Mouse (Mus musculus) forebrain, embryonic 11.5 days (tissue): Measurements from ENCODE around the gene Fggy. TPM values are rescaled to one million over a fixed set of nuclear protein-coding genes. Genes with fewer than 3 reads are reported as not detected.

Source experiments
- ATAC-seq: fragments of 200-750 bp; cut with Nextera tagmentation; replicated peaks from 2 replicates; pipeline ENCODE4 v1.8.0; 2017; ENCODE audit warnings: moderate TSS enrichment; ENCODE audit not compliant: low FRiP score
- DNase-seq: peaks from one replicate; pipeline ENCODE4 v3.0.0-alpha.2; 2017; ENCODE audit warnings: low spot score
- H3K27ac ChIP-seq: fragments of 300-500 bp; sonication (generic); 2 replicates; pipeline ENCODE4 v1.5.1; 2014; ENCODE audit warnings: low read depth, low read length
- H3K27me3 ChIP-seq: fragments of 300-500 bp; sonication (generic); 2 replicates; pipeline ENCODE4 v1.6.1; 2014; ENCODE audit warnings: mild to moderate bottlenecking, low read length, mixed read lengths; ENCODE audit not compliant: control insufficient read depth, insufficient read depth
- H3K36me3 ChIP-seq: fragments of 300-500 bp; sonication (generic); 2 replicates; pipeline ENCODE4 v1.6.1; 2014; ENCODE audit warnings: mild to moderate bottlenecking, low read length, moderate library complexity, mixed read lengths; ENCODE audit not compliant: control insufficient read depth, insufficient read depth
- H3K4me1 ChIP-seq: fragments of 300-500 bp; sonication (generic); replicated peaks from 2 replicates; pipeline ENCODE4 v1.6.1; 2014; ENCODE audit warnings: low read length, mixed read lengths; ENCODE audit not compliant: control insufficient read depth, insufficient read depth
- H3K4me2 ChIP-seq: fragments of 300-500 bp; sonication (generic); 2 replicates; pipeline ENCODE4 v1.6.1; 2014; ENCODE audit warnings: low read depth, mild to moderate bottlenecking, low read length, moderate library complexity, mixed read lengths; ENCODE audit not compliant: severe bottlenecking
- H3K4me3 ChIP-seq: fragments of 300-500 bp; sonication (generic); 2 replicates; pipeline ENCODE4 v1.5.1; 2014; ENCODE audit warnings: low read depth, low read length
- H3K9ac ChIP-seq: fragments of 300-500 bp; sonication (generic); 2 replicates; pipeline ENCODE4 v1.6.1; 2014; ENCODE audit warnings: low read length
- H3K9me3 ChIP-seq: fragments of 300-500 bp; sonication (generic); 2 replicates; pipeline ENCODE4 v1.6.1; 2016; ENCODE audit warnings: low read length, mixed read lengths; ENCODE audit not compliant: control insufficient read depth
- WGBS: fragments of 180-500 bp; shearing (Covaris S2); extraction: QIAGEN DNeasy Blood & Tissue Kit; methylation state at CpG from one replicate; pipeline ENCODE4 v1.1.7; 2014; 5-methylcytosine and 5-hydroxymethylcytosine counted together
- polyA plus RNA-seq: library from polyadenylated mRNA; unstranded; fragments of >200 nt; fragmentation: Nextera tagmentation; extraction: Ambion mirVana; gene quantifications from 2 replicates; pipeline ENCODE4 v1.2.1, GENCODE M21; 2014

Fggy gene
- polyA plus RNA-seq, 1 experiment from 2014 or later = 7.7 TPM

DNA sequence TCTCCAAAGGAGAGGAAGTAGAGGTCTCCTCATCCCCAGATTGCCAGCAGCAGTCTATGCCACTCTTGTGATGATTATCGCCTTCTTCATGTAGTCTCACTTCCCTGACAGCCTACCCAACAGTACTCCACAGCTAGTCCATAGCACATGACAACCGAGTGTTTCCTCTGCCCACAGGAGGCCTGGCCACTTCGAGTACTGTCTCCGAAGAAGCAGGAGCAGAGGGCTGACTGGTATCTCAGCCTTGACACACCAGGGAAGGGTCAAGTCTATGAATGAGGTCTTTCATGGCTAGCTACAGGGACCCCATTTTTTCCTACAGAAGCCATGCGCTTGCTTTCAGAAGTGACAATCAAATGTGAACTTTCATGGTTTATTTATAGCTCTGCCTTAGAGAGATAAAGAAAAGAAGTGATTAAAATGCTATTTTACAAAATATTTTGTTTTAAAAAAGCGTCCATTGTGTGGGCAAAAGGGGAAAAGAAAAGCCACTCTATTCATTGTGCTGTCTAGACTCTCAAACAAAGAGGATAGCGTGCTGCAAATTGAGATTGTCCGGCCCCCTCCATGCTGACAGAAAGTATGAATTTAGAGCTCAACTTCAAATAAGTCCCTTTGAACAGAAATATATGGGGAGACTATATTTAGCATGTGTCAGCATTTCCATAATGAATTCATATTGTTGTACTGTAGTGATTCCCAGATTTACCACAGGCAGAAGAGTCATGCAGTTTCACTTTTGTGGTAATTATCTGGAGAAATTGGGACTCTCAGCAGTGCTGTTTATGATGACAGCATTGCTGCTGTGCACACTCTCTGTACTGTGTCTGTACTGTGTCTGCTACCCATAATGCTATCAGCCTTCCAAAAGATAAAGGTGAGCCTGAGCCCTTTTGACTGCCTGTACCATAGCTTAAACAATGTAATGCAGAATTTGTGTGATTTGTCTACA is 358.6 kb downstream of the Fggy start:
- ATAC-seq = 0 out of 2 replicates have a peak, but pooled peaks have one; percentile 46
- no peaks in the 10 kb centered on the region for H3K9me3 ChIP-seq
- WGBS = 46% methylated on average over 8 of the region's 8 CpGs
- no peaks in the 10 kb centered on the region for H3K4me1 ChIP-seq
- no peak overlapping the region for H3K4me3 ChIP-seq
- no peak overlapping the region for H3K4me2 ChIP-seq
- no peak overlapping the region for H3K27ac ChIP-seq
- DNase-seq = no peak
- no peak overlapping the region for H3K9ac ChIP-seq
- H3K36me3 ChIP-seq = no peaks in the 10 kb centered on the region
- H3K27me3 ChIP-seq = no peaks in the 10 kb centered on the region

GRCm38 (mm10) chr4:95917703-95918102 is 360.4 kb downstream of the Fggy start:
- Histone ChIP-seq H3K4me2 (no peak overlapping the region), H3K9ac (no peak overlapping the region), H3K4me3 (no peak overlapping the region), H3K36me3 (no peaks in the 10 kb centered on the region), H3K27ac (no peak overlapping the region), H3K27me3 (no peaks in the 10 kb centered on the region), H3K4me1 (no peaks in the 10 kb centered on the region), H3K9me3 (no peaks in the 10 kb centered on the region)
- no peak for DNase-seq
- 87% methylated on average over 6 of the region's 6 CpGs for WGBS
- no peak for ATAC-seq

DNA sequence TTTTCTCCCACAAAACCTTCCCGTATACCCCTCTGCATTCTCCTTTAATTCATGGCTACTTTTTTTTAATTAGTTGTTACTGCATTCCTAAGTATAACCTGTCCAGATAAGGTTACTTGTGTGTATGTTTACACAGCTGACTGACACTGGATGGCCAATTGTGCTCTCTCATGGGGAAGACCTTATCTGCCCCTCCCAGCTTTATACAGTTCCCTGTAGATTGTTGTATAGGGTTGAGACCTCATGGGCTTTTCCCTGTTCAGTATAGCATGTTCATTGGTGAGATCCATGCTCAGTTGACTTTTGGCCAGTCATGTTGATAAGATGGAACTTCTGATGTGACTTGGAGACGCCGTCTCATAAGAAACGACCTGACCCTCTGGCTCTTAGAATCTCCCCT is 363.1 kb downstream of the Fggy start:
- H3K4me3 ChIP-seq = no peak overlapping the region
- DNase-seq (no peak), ATAC-seq (no peak)
- no peaks in the 10 kb centered on the region for H3K9me3 ChIP-seq
- no peaks in the 10 kb centered on the region for H3K36me3 ChIP-seq
- H3K27ac ChIP-seq = no peak overlapping the region
- no peak overlapping the region for H3K4me2 ChIP-seq
- no peaks in the 10 kb centered on the region for H3K27me3 ChIP-seq
- 87% methylated on average over 4 of the region's 4 CpGs for WGBS
- no peak overlapping the region for H3K9ac ChIP-seq
- H3K4me1 ChIP-seq = no peaks in the 10 kb centered on the region

DNA sequence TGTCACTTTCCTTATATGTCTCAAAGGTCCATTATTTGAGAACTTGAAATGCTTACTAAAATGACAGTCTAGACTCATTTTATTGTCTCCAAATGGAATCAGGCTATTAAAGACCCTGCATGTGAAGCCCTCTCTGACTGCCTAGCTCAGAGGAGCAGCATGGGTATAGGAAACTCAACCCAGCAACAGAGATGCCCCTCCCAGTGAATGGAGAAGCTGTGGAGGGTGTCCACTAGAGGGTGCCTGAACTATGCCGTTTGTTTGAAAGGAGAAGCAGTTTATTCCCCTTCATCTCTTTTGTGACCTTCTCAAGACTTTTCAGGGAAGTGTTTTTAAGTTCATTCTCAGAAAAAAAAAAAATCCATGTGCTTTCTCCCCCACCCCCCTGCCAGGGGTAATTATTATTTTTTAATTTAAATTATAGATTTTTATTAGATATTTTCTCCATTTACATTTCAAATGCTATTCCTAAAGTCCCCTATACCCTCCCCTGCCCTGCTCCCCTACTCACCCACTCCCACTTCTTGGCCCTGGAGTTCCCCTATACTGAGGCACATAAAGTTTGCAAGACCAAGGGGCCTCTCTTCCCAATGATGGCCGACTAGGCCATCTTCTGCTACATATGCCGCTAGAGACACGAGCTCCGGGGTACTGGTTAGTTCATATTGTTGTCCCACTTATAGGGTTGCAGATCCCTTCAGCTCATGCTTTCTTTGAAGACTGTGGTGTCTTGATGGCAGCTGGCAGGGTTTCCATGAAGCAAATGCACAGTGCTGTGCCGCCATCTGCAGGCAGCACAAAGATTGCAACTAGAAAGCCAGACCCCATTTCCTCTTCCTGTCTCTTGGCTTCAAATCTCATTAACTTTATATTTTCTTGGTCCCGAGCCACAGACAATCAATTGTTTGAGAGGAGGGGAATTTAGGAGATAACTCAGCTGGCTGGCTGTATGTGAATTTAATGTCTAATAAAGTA is 367.2 kb downstream of the Fggy start:
- no peak overlapping the region for H3K27ac ChIP-seq
- H3K9ac ChIP-seq = no peak overlapping the region
- ATAC-seq = peak; percentile 80; the same call in 1 of the 2 replicates
- no peak overlapping the region for H3K4me3 ChIP-seq
- H3K9me3 ChIP-seq = no peaks in the 10 kb centered on the region
- 12% methylated on average over 7 of the region's 7 CpGs for WGBS
- no peaks in the 10 kb centered on the region for H3K4me1 ChIP-seq
- H3K27me3 ChIP-seq = no peaks in the 10 kb centered on the region
- DNase-seq = peak; percentile 87
- no peak overlapping the region for H3K4me2 ChIP-seq
- H3K36me3 ChIP-seq = no peaks in the 10 kb centered on the region

DNA sequence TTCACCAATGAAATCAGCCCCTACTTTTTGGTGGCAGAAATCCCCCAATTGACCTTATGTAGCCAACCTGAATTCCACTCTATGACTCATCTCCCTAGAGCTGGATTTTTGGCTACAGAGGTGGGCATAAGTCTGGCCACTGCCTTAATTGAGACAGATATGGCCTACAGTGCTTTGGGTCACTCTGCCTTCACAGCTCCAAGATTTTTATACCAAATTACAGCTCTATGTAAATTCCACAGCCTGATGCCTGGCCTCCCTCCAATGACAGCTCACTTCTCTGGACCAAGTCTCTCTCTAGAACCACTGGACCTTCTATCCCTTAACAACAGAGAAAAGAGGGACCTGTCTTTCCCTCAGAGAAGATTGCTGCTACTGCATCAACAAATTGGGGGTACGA is 371.5 kb downstream of the Fggy start:
- no peak for ATAC-seq
- Histone ChIP-seq H3K4me1 (no peaks in the 10 kb centered on the region), H3K4me2 (no peak overlapping the region), H3K9ac (no peak overlapping the region), H3K27ac (no peak overlapping the region), H3K4me3 (no peak overlapping the region), H3K9me3 (no peaks in the 10 kb centered on the region), H3K36me3 (no peaks in the 10 kb centered on the region), H3K27me3 (no peaks in the 10 kb centered on the region)
- no peak for DNase-seq
- whole genome bisulfite sequencing = 87% methylated on average over 1 of the region's 1 CpGs

DNA sequence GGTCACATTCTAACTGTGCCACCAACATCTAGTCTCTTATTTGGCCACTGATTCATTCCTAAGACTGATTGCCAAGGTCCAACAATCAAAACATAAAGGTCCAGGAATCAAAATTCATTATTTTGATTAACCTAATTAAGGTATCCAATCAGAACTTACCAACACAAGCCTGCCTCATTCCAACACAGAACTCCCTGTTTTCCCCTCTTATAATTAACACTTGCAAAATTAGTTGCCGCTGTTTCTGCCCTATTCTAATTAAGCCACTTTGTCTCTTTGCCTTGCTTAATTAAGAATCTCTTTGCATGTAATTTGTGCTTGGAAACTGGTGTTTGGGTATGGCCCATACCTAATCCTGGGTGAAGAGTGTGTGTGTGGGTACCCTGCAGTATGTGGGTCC is 372.6 kb downstream of the Fggy start:
- Histone ChIP-seq H3K4me2 (no peak overlapping the region), H3K27ac (no peak overlapping the region), H3K4me3 (no peak overlapping the region), H3K9ac (no peak overlapping the region), H3K4me1 (no peaks in the 10 kb centered on the region), H3K27me3 (no peaks in the 10 kb centered on the region), H3K9me3 (no peaks in the 10 kb centered on the region), H3K36me3 (no peaks in the 10 kb centered on the region)
- ATAC-seq = no peak; the same call in 1 of the 2 replicates
- WGBS = 76% methylated on average over 1 of the region's 1 CpGs
- no peak for DNase-seq

- no peaks in the 10 kb centered on the region for H3K36me3 ChIP-seq
- no peak overlapping the region for H3K4me3 ChIP-seq
- H3K4me1 ChIP-seq = no peaks in the 10 kb centered on the region
- no peak overlapping the region for H3K27ac ChIP-seq
- DNase-seq = no peak
- H3K27me3 ChIP-seq = no peaks in the 10 kb centered on the region
- ATAC-seq = no peak
- H3K9me3 ChIP-seq = no peaks in the 10 kb centered on the region
- 60% methylated on average over 2 of the region's 2 CpGs for WGBS
- no peak overlapping the region for H3K4me2 ChIP-seq
- H3K9ac ChIP-seq = no peak overlapping the region
These were observed 374.0 kb downstream of the Fggy start for GRCm38 (mm10) chr4:95931331-95931730.

DNA sequence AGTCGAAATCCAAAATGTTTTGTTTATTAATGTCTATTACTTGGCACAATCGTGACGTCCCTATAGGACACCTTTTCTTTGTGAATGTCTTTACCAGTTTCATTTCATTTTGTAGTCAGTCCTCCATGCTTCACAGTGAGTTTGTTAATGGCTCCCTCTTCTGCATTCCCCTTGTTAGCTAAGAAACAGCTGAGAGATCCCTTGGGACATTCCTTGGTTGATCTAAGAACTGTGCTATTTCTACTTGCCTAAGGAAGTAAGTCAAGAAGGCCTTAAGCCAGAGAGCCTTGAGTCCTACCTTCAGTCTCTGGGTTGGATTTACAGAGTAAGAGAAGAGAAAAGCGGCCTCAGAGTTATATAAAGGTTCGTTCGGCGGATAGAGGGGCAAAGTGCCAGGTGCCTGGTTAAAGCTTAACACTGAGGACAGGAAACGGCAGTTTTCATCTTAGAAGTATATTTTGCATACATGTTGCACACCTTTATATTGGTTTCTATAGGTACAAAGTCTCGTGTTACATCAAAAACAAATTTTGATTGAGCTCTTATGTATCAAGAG is 376.6 kb downstream of the Fggy start:
- Histone ChIP-seq H3K27ac (no peak overlapping the region), H3K9me3 (no peaks in the 10 kb centered on the region), H3K4me1 (no peaks in the 10 kb centered on the region), H3K4me2 (no peak overlapping the region), H3K36me3 (no peaks in the 10 kb centered on the region), H3K9ac (no peak overlapping the region), H3K27me3 (no peaks in the 10 kb centered on the region), H3K4me3 (no peak overlapping the region)
- WGBS = 89% methylated on average over 9 of the region's 9 CpGs
- ATAC-seq = no peak
- no peak for DNase-seq
